Mouse (Mus musculus) inflammation-experienced regulatory T-cells, adult 6 months (primary cell): ENCODE results near the gene Olfr813. TPM values are rescaled to one million over a fixed set of nuclear protein-coding genes. Genes with fewer than 3 reads are reported as not detected.
"Not testable (repeated sequence)": the region's sequence is repeated elsewhere in the genome, so short reads cannot be mapped to it uniquely, and the experiment has no call there.

Source experiments
- ATAC-seq: one replicate; pipeline ENCODE4 v1.8.0; 2017
- polyA plus RNA-seq, 3 experiments: library from polyadenylated mRNA; unstranded; fragments of 100-300 nt; shearing (Covaris generic); gene quantifications; one replicate each; pipeline ENCODE4 v1.2.1; 2017

Olfr813 gene
- not detected for polyA plus RNA-seq

DNA sequence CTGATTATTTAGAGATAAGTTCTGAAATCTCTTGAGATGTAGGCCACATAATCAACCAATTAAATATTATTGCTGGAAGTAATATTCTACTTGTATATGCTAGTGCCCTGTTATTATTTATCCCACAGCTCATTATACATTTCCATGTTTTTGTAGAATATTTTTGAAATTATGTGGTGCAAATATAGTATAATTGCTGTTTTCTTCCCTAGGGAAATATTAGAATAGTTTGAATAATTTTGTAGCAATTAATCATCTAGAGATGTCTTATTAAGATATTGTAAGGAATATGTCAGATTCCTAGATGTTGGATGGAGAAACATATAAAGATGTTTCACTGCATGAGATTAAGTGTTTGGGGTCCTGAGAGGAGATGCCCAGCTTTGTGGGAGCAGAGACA, at the start of gene Olfr813:
Olfr813 (plus strand) TSS at position 301 of the 400 bp plus-strand sequence.
- no peak for ATAC-seq

DNA sequence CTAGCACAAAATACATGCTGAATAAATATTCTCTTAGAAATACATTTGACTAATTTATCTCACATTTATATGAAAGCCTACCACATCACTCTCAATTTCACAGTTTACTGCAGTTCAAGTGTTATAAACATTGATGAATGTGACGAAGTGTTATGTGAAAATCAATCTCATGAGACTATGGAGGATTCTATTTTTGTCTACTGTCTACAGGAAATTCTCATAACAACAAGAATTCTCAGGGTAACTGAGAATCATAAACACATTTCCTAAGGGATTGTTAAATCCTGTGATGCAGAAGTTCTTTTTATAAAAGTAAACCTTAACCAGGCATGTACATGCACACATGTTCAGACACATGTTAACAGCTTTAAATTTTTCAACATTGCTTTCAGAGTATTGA, 9.2 kb upstream of the Olfr813 start, which contains the start of gene Olfr812:
Olfr812 (minus strand) TSS at position 101 of the 400 bp plus-strand sequence.
- no peak for ATAC-seq

DNA sequence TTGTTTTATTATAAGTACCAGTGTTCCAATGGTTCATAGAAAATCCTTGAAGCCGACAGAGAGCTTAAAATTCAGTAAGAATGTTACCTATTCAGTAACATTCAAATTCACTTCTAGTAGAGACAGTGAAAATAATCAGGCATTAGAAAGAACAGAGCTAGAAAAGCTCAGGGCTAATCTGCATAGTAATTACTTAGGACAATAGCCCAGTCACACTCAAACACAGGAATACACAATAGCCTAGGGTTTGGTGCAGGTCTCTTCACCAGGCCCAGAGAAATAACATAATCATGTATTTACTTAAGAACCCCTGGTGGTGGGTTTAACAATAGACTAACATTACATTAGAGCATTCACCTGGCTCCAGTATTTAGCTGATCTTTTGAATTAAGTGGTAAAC, 7.8 kb upstream of the Olfr813 start:
- no peak for ATAC-seq

DNA sequence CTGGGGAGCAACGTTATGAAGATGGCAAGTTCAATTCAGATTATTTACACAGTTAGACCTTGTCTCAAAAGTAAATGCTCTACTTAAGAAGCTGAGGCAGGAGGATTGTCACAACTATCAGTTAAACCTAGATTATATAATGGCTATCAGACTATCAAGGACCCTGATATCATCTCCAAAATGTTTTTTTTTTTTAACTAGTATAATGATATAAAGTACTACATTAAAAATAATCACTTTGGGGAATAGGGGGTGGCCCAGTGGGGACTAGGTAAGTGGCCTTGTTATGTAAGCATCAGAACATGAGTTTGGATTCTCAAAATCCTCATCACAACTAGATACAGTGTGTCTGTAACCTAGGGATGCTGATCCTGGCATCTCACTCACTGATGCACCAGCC, 24.6 kb downstream of the Olfr813 start, which contains the start of gene Olfr814:
Olfr814 (minus strand) TSS at position 101 of the 400 bp plus-strand sequence.
- not testable (repeated sequence) for ATAC-seq

- not testable (repeated sequence) for ATAC-seq
These were observed 30.3 kb downstream of the Olfr813 start for GRCm38 (mm10) chr10:129885496-129885895.

- no peak for ATAC-seq
These were observed 30.8 kb downstream of the Olfr813 start for GRCm38 (mm10) chr10:129885934-129886333.

- ATAC-seq: not testable (repeated sequence)
These were observed 50.6 kb downstream of the Olfr813 start, which contains the start of gene Olfr815 for GRCm38 (mm10) chr10:129905767-129906166. Gene Olfr815, minus strand, starts transcription at chr10:129905867.

Other genes starting within 250 kb of the Olfr813 start
- not detected for gene Olfr796, start 242.8 kb upstream of the Olfr813 start, polyA plus RNA-seq
- under 1 TPM in 1 of 3 experiments, not detected in 2; 0.13 TPM for gene Olfr798, start 227.4 kb upstream of the Olfr813 start, polyA plus RNA-seq
- gene Olfr799, start 217.9 kb upstream of the Olfr813 start, polyA plus RNA-seq: not detected
- not detected for gene Olfr800, start 197.7 kb upstream of the Olfr813 start, polyA plus RNA-seq
- under 1 TPM in 1 of 3 experiments, not detected in 2; 0.75 TPM for gene Olfr801, start 181.5 kb upstream of the Olfr813 start, polyA plus RNA-seq
- gene Olfr802, start 167.2 kb upstream of the Olfr813 start, polyA plus RNA-seq: not detected
- gene Olfr803, start 161.1 kb upstream of the Olfr813 start, polyA plus RNA-seq: not detected
- gene Olfr804, start 152.2 kb upstream of the Olfr813 start, polyA plus RNA-seq: not detected
- gene Olfr805, start 126.0 kb upstream of the Olfr813 start, polyA plus RNA-seq: not detected
- gene Olfr806, start 113.4 kb upstream of the Olfr813 start, polyA plus RNA-seq: not detected
- not detected for gene Olfr807, start 97.6 kb upstream of the Olfr813 start, polyA plus RNA-seq
- gene Olfr808, start 89.9 kb upstream of the Olfr813 start, polyA plus RNA-seq: not detected
- not detected for gene Olfr809, start 80.7 kb upstream of the Olfr813 start, polyA plus RNA-seq
- gene Olfr810, start 60.5 kb upstream of the Olfr813 start, polyA plus RNA-seq: not detected
- not detected for gene Olfr811, start 51.0 kb upstream of the Olfr813 start, polyA plus RNA-seq
- gene Olfr812, start 9.3 kb upstream of the Olfr813 start, polyA plus RNA-seq: not detected
- not detected for gene Olfr814, start 24.5 kb downstream of the Olfr813 start, polyA plus RNA-seq
- gene Olfr815, start 50.5 kb downstream of the Olfr813 start, polyA plus RNA-seq: under 1 TPM in 1 of 3 experiments, not detected in 2; 0.35 TPM
- not detected for gene Olfr816, start 60.2 kb downstream of the Olfr813 start, polyA plus RNA-seq
- gene Olfr818, start 93.7 kb downstream of the Olfr813 start, polyA plus RNA-seq: not detected
- gene Olfr819, start 111.9 kb downstream of the Olfr813 start, polyA plus RNA-seq: not detected
- gene Olfr247, start 120.8 kb downstream of the Olfr813 start, polyA plus RNA-seq: not detected
- gene Gm10310, start 129.7 kb downstream of the Olfr813 start, polyA plus RNA-seq: under 1 TPM in 1 of 3 experiments, not detected in 2; 0.19 TPM
- gene Olfr820, start 157.3 kb downstream of the Olfr813 start, polyA plus RNA-seq: not detected
- gene Olfr821, start 175.0 kb downstream of the Olfr813 start, polyA plus RNA-seq: not detected
- under 1 TPM in 1 of 3 experiments, not detected in 2; 0.16 TPM for gene Olfr822, start 215.8 kb downstream of the Olfr813 start, polyA plus RNA-seq